Mouse (Mus musculus): Measurements from ENCODE around the gene Rsu1. TPM values are rescaled to one million over a fixed set of nuclear protein-coding genes. Genes with fewer than 3 reads are reported as not detected.

Gene Rsu1
- polyA plus RNA-seq, 1 experiment from 2014 or later = 59.0 TPM

GRCm38 (mm10) chr2:13177698-13178395, 93.4 kb downstream of the Rsu1 start:
- peaks cover 37% of the 10 kb centered on the region for H3K4me1 ChIP-seq
- WGBS = 55% methylated on average over 10 of the region's 10 CpGs
- no peak overlapping the region for H3K27ac ChIP-seq
- H3K27me3 ChIP-seq (replicated peaks) = no peaks in the 10 kb centered on the region
- no peak overlapping the region for H3K4me3 ChIP-seq
- peak; percentile 55; the same call in 1 of the 2 replicates for ATAC-seq (replicated peaks)
- no peak overlapping the region for H3K4me2 ChIP-seq
- H3K9ac ChIP-seq = no peak overlapping the region
- H3K9me3 ChIP-seq = no peaks in the 10 kb centered on the region
- no peaks in the 10 kb centered on the region for H3K36me3 ChIP-seq (replicated peaks)

DNA sequence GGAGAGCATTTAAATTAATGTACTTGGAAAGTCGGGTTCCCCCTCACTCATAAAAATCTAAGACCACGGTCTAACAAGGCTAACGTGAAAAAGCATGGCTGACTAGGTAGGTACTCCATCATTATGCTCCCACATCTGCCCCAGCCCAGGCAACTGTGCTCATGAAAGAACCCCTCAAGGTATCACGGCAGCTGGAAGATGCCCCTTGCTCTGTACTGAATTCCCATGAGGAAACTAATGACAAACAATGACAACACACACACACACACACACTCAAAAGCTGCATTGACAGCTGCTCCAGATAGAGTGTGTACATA, 95.0 kb downstream of the Rsu1 start:
- H3K36me3 ChIP-seq (replicated peaks) = no peaks in the 10 kb centered on the region
- H3K9me3 ChIP-seq = no peaks in the 10 kb centered on the region
- H3K4me2 ChIP-seq = peak overlapping the region; percentile 50
- H3K4me1 ChIP-seq = peaks cover 37% of the 10 kb centered on the region
- H3K27me3 ChIP-seq (replicated peaks) = no peaks in the 10 kb centered on the region
- H3K27ac ChIP-seq = peak overlapping the region; percentile 55; the same call in 1 of the 2 replicates
- WGBS = 40% methylated on average over 4 of the region's 4 CpGs
- peak; percentile 31; the same call in 1 of the 2 replicates for ATAC-seq (replicated peaks)
- no peak overlapping the region for H3K9ac ChIP-seq
- peak overlapping the region; percentile 24; the same call in 1 of the 2 replicates for H3K4me3 ChIP-seq

GRCm38 (mm10) chr2:13175536-13176303, 95.5 kb downstream of the Rsu1 start:
- Histone ChIP-seq H3K9ac (peak overlapping the region; percentile 4; the same call in 1 of the 2 replicates), H3K27ac (peak overlapping the region; percentile 55; the same call in 1 of the 2 replicates)

DNA sequence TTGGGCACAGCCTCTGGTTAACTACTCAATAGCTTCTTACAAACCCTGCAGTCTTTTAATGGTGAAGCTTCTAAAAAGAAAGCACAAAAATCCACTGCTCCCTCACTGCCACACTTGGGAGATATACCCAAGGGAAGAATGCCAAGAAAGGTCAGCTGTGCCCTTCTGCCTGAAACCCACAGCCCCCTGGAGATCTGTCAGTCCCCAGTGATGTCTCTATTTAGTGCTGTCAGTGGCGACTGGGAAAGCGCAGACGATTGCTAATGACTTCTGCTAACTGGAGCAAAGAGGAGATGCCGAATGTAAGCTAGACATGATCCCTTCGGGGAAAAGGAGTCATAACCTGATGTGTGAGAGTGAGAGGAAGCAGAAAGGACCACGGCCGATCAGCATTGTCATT, 96.8 kb downstream of the Rsu1 start:
- Histone ChIP-seq H3K9me3 (no peaks in the 10 kb centered on the region), H3K27me3 (replicated peaks) (no peaks in the 10 kb centered on the region), H3K36me3 (replicated peaks) (no peaks in the 10 kb centered on the region), H3K9ac (no peak overlapping the region), H3K4me2 (peak overlapping the region; percentile 32), H3K4me3 (no peak overlapping the region), H3K4me1 (peaks cover 37% of the 10 kb centered on the region), H3K27ac (no peak overlapping the region)
- no peak; the same call in 1 of the 2 replicates for ATAC-seq (replicated peaks)
- WGBS = 21% methylated on average over 7 of the region's 7 CpGs

More at GRCm38 (mm10) chr2:13175536-13176303, 95.5 kb downstream of the Rsu1 start:
- H3K9me3 ChIP-seq = no peaks in the 10 kb centered on the region
- H3K36me3 ChIP-seq (replicated peaks) = no peaks in the 10 kb centered on the region
- peaks cover 37% of the 10 kb centered on the region for H3K4me1 ChIP-seq
- H3K27me3 ChIP-seq (replicated peaks) = no peaks in the 10 kb centered on the region
- H3K4me3 ChIP-seq = peak overlapping the region; percentile 24
- peak overlapping the region; percentile 50 for H3K4me2 ChIP-seq
- peak; percentile 91 for ATAC-seq (replicated peaks)
- WGBS = 19% methylated on average over 28 of the region's 28 CpGs

DNA sequence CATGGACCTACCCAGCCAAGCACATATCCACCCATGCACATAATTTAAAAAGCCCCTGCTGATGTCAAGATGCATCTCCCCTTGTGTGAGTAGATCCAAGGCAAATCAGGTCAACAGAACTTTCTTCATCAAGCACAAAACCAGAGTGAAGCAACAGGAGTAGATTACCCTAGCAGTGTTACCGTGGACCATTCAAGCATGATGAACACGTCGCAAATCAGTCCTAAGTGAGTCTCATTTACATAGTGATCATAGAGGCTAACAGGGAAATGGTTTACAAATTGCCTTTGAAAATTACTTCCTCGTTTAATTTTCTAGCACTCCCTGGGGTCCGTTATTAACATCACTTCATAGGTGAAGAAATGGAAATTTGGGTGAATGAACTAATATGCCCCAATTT, 100.6 kb downstream of the Rsu1 start:
- Histone ChIP-seq H3K4me1 (peaks cover 14% of the 10 kb centered on the region), H3K9me3 (no peaks in the 10 kb centered on the region), H3K27me3 (replicated peaks) (no peaks in the 10 kb centered on the region), H3K27ac (no peak overlapping the region), H3K4me3 (no peak overlapping the region), H3K36me3 (replicated peaks) (no peaks in the 10 kb centered on the region), H3K4me2 (no peak overlapping the region), H3K9ac (no peak overlapping the region)
- ATAC-seq (replicated peaks) = no peak
- 85% methylated on average over 5 of the region's 5 CpGs for WGBS

GRCm38 (mm10) chr2:13169962-13170361, 101.3 kb downstream of the Rsu1 start:
- no peak overlapping the region for H3K9ac ChIP-seq
- WGBS = 91% methylated on average over 6 of the region's 6 CpGs
- H3K27ac ChIP-seq = no peak overlapping the region
- peaks cover 7% of the 10 kb centered on the region for H3K4me1 ChIP-seq
- no peaks in the 10 kb centered on the region for H3K36me3 ChIP-seq (replicated peaks)
- no peaks in the 10 kb centered on the region for H3K27me3 ChIP-seq (replicated peaks)
- no peak overlapping the region for H3K4me2 ChIP-seq
- no peaks in the 10 kb centered on the region for H3K9me3 ChIP-seq
- no peak overlapping the region for H3K4me3 ChIP-seq
- ATAC-seq (replicated peaks) = no peak

DNA sequence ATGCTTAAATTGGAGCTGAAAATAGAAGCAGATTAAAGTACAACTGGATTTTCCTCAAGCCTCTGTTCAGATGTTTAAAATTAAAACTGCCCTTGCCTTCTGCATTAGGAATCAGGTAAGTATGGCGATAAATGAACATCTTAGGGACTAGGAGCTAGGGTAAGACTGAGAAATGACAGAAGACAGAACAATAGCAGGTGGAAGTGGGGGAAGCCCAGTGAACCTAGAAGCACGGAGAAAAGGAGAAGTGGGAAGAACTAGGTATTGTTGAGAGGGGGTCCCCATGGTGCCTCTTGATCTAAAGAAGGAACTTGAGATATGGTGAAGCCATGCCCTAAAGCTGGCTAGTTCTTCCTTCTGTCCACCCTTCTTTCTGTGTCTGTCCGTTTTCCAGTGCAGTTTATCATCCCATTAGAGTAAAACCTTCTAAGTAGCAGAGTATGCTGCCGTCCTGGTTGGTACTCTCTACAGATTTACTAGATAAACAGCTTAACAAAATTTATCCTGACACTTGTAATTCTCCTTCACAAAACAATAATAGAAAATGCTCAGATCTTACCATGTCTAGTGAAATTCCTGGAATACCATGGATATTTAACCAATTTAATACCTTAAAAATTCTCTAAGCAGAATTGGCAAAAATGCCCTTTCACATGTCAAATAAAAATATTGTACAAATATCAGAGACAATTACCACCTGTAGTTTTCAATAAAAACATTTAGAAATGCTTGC, 101.9 kb downstream of the Rsu1 start:
- WGBS = 78% methylated on average over 4 of the region's 4 CpGs
- no peak for ATAC-seq (replicated peaks)

GRCm38 (mm10) chr2:13168743-13169142, 102.5 kb downstream of the Rsu1 start:
- Histone ChIP-seq H3K36me3 (replicated peaks) (no peaks in the 10 kb centered on the region), H3K4me3 (no peak overlapping the region), H3K4me1 (no peaks in the 10 kb centered on the region), H3K27me3 (replicated peaks) (no peaks in the 10 kb centered on the region), H3K9me3 (no peaks in the 10 kb centered on the region), H3K9ac (no peak overlapping the region), H3K27ac (no peak overlapping the region), H3K4me2 (no peak overlapping the region)
- WGBS = 46% methylated on average over 5 of the region's 5 CpGs
- no peak for ATAC-seq (replicated peaks)

More for the DNA sequence above, 101.9 kb downstream of the Rsu1 start:
- Histone ChIP-seq H3K4me1 (peaks cover under 1% of the 10 kb centered on the region), H3K4me2 (no peak overlapping the region), H3K27me3 (replicated peaks) (no peaks in the 10 kb centered on the region), H3K36me3 (replicated peaks) (no peaks in the 10 kb centered on the region), H3K27ac (no peak overlapping the region), H3K9me3 (no peaks in the 10 kb centered on the region), H3K9ac (no peak overlapping the region), H3K4me3 (no peak overlapping the region)

DNA sequence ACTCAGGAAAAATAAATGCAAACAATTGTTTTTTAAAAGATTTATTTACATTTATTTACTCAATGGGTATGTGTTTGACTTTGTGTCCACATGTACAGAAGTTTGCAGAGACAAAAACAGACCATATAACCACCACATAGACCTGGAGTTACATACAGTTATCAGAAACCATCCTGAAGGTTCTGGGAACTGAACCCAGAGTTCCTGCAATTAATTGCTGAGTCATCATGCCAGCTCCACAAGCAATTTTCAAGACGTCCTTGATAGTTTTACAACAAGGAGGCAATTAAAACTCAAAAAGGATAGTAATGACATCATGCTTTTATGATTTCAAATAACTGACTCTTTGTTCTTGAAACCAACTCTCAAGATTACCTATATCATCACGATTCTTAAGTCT, 109.5 kb downstream of the Rsu1 start:
- WGBS = 87% methylated on average over 2 of the region's 2 CpGs
- Histone ChIP-seq H3K4me2 (no peak overlapping the region), H3K27me3 (replicated peaks) (no peaks in the 10 kb centered on the region), H3K4me1 (no peaks in the 10 kb centered on the region), H3K9ac (no peak overlapping the region), H3K4me3 (no peak overlapping the region), H3K36me3 (replicated peaks) (no peaks in the 10 kb centered on the region), H3K27ac (no peak overlapping the region), H3K9me3 (no peaks in the 10 kb centered on the region)
- ATAC-seq (replicated peaks) = no peak

- no peaks in the 10 kb centered on the region for H3K36me3 ChIP-seq (replicated peaks)
- no peak for ATAC-seq (replicated peaks)
- H3K4me1 ChIP-seq = no peaks in the 10 kb centered on the region
- no peak overlapping the region for H3K27ac ChIP-seq
- H3K4me3 ChIP-seq = no peak overlapping the region
- H3K4me2 ChIP-seq = no peak overlapping the region
- H3K27me3 ChIP-seq (replicated peaks) = no peaks in the 10 kb centered on the region
- 84% methylated on average over 6 of the region's 6 CpGs for WGBS
- no peaks in the 10 kb centered on the region for H3K9me3 ChIP-seq
- H3K9ac ChIP-seq = no peak overlapping the region
These were observed 126.0 kb downstream of the Rsu1 start for GRCm38 (mm10) chr2:13145245-13145644.

- Histone ChIP-seq H3K27ac (no peak overlapping the region), H3K4me2 (no peak overlapping the region), H3K4me3 (no peak overlapping the region), H3K9ac (no peak overlapping the region), H3K36me3 (replicated peaks) (no peaks in the 10 kb centered on the region), H3K4me1 (peaks cover 3% of the 10 kb centered on the region; the same call in 1 of the 2 replicates), H3K27me3 (replicated peaks) (no peaks in the 10 kb centered on the region), H3K9me3 (no peaks in the 10 kb centered on the region)
- WGBS = 84% methylated on average over 2 of the region's 2 CpGs
- ATAC-seq (replicated peaks) = no peak
These were observed 136.3 kb downstream of the Rsu1 start for GRCm38 (mm10) chr2:13134890-13135289.

GRCm38 (mm10) chr2:13132841-13133240, 138.4 kb downstream of the Rsu1 start:
- no peak for ATAC-seq (replicated peaks)
- H3K9me3 ChIP-seq = no peaks in the 10 kb centered on the region
- no peaks in the 10 kb centered on the region for H3K27me3 ChIP-seq (replicated peaks)
- 89% methylated on average over 8 of the region's 8 CpGs for WGBS
- H3K27ac ChIP-seq = no peak overlapping the region
- H3K4me2 ChIP-seq = no peak overlapping the region
- H3K4me1 ChIP-seq = peaks cover 8% of the 10 kb centered on the region; the same call in 1 of the 2 replicates
- no peaks in the 10 kb centered on the region for H3K36me3 ChIP-seq (replicated peaks)
- H3K4me3 ChIP-seq = no peak overlapping the region
- no peak overlapping the region for H3K9ac ChIP-seq
